Mouse (Mus musculus) c-Kit-positive CD71-negative TER-119-negative erythroid progenitor cells, embryonic 14.5 days (primary cell): ENCODE measurements around the gene Pcgf3.
A peak's percentile ranks its signal among the peaks of the same experiment; 100 is the strongest.
"Not testable (repeated sequence)": the region's sequence is repeated elsewhere in the genome, so short reads cannot be mapped to it uniquely, and the experiment has no call there.

ENCODE experiments used
- DNase-seq: peaks from one replicate; pipeline ENCODE4 v3.0.0-alpha.2; 2013; ENCODE audit warnings: low read depth

The Pcgf3 gene

DNA sequence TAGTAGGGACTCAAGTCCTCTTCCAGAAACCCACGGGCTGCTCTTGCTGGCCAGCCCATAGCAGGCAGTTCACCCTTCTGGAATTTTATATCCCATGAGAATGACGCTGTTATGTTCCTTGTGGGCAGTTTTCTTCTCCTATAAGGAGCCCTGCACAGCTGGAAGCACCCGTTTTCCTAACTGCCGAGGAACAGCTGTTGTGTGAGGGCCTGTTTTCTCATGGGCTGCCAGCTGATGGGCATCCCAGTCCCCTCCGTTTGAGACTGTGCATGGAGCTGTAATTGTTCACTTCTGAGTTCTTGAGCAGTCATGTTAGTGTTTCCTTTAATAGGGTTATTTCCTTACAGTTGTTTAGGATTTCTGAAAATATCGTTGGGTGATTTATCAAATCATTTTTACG, 8.6 kb downstream of the Pcgf3 start:
- DNase-seq, result no peak

DNA sequence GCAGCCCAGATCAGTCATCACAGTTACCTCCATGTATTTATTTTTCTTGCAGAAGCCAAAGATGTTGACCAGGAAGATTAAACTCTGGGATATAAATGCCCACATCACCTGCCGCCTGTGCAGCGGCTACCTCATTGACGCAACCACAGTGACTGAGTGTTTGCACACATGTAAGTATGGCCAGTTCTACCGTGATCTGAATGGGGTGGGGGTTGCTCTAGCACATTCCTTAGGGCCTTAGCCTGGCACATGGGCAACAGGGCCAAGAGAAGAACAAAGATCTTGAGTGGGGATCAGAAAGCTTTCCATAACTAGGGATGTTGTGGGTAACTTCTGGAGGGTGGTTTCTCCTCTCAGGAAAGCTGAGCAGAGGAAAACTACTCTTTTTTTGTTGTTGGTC, 12.7 kb downstream of the Pcgf3 start:
- no peak for DNase-seq

DNA sequence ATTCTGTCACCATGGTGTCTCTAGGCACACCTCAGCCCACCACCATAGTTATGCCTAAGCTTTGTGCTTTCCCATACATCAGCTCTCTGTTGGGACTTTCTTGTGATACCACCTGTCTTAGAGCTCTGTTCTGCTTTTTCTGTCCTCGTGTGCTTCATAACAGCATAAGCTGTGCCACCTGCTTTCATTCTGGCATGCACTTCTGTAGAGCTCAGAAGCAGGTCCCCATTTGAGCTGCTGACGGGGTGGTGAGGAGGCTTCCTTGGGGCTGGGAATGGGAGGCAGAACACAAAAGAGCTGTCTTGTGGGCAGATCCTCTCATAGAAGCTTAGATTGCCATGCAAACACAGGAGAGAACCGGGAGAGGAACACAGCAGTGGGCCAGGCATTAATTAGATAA, 14.9 kb downstream of the Pcgf3 start:
- DNase-seq, result no peak

DNA sequence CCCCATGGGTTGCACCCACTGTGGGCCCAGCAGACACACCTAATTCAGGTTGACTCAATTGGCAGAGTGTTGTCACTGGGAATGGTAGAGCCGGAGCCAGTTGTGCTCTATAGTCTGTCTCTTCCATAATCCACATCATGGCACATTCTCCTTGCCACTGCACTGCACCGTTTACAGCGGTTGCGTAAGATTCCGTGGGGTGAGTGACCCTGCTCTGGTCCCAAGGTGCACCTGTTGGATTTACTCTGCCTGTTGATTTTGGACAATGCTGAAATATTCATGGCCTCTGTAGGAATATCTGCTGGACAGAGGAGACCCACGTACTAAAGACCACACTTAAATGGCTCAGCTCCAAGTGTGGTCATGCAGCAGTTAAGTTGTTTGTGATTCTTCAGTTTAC, 22.0 kb downstream of the Pcgf3 start:
- no peak for DNase-seq

DNA sequence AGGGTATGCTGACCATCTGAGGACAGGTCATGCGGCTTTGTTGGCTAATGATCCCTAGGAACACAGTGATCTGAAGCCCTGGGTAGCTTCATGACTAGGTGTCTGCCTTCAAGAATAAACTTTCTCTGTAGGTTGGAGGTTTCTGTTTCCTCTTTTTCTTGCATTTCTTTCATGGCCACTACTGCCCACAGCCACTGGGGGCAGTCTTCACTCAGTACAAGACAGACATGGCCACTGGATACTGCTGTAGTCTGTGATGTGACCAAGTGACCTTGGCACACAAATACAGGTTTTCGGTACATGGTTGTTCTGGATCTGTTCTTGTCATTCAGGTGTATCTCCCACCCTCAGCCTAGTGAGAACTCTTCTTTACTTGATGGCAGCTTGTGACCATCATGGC, 24.2 kb downstream of the Pcgf3 start:
- peak; percentile 59 for DNase-seq

DNA sequence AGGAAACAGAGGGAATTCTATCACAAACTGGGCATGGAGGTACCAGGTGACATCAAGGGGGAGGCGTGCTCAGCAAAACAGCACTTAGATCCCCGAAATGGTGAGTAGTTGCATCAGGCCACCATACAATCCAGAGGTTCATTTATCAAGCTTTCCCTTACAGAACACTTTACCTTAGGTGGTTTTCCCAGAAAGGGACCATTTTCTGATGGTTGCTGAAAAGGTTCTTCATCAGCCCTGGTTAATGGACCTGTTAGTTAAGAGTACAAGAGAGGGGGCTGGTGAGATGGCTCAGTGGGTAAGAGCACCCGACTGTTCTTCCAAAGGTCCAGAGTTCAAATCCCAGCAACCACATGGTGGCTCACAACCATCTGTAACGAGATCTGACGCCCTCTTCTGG, 25.1 kb downstream of the Pcgf3 start:
- not testable (repeated sequence) for DNase-seq

DNA sequence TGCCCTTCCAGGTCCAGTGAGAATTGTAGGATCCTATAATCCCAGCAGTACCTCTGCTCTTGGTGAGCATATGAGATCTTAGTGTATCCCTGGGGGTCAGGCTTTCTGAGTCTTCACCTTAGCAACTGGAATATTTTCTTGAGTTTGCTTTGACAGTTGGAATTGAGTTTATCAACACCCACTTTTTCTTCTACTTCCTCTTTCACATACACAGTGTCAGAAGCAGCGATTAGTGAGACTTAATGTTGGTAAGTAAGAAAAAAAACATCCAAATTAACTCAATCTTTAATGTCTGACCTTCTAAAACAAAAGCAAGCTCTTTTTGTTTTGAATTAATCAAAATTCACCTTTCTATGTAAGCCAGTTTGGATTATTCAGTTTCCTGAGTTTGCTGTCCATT, 40.5 kb downstream of the Pcgf3 start:
- DNase-seq, result no peak

DNA sequence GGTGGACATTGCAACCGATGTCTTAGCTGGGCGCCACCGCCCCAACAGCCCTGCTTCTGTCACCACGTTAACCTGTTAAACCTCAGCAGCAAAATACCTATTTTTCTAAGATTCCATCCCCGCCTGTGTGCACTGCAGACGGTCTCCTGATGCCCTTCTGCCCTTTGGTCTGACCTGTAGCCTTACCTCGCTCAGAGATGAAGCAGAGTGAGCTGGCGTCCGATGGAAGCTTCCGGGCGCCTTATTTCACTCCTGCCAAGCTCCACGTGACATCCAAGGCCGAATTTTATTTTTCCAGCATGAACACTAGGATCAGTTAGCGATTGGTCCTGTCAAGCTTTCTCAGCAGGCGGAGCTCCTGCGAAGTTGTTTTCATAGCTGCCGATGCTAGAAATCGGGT, 41.3 kb downstream of the Pcgf3 start:
- no peak for DNase-seq

DNA sequence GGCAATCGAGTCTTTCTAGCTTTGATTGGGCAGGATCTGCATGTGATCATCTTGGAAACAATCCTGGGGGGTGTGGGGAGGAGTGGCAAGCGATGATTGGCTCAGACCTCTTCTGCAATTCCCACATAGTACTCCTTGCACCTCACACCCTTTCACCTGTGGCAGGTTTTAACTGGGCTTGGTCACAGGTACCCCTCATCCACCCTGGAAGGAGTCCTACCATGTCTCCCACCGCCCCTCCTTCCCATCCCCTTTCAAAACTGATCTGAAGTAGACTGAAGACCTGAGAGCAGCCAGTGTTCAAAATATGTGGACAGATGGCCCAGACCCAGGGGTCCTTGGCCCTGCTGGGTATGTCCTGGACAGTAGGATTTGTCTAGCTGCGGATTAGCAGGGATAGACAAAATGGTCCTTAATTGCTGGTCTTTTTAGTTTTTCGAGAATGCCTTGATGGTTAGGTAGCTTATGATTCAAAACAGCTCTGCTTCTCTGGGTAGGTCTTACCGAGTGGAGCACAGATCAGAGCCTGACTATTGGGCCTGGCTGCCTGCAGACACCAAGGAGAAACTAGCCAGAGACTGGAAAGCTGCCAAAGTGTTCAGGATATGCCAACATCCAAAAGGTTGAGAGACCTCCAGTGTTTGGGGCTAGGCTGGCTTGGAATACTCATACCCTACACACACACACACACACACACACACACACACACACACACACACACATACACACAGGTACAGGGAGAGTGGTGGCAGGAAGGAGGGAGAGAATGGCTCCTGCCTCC, 54.7 kb downstream of the Pcgf3 start:
- no peak for DNase-seq

DNA sequence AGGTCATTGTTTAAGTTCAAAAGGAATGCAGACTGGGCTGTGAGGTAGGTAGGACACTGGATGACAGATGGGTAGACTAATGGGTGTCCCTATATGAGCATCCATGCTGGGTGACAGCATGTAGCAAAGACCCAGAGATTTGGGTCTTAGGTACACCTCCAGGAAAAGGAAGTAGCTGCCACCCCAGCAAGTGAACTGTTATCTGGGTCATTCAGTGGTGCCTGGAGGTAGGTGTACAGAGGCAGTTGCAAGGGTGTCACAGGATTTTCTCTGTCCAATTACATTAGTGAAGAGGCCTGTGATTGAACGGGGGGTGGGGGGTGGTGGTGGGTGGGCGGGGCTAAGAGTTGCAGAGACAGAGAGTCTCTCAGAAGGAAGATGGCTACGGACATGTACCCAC, 55.6 kb downstream of the Pcgf3 start:
- DNase-seq, result no peak

DNA sequence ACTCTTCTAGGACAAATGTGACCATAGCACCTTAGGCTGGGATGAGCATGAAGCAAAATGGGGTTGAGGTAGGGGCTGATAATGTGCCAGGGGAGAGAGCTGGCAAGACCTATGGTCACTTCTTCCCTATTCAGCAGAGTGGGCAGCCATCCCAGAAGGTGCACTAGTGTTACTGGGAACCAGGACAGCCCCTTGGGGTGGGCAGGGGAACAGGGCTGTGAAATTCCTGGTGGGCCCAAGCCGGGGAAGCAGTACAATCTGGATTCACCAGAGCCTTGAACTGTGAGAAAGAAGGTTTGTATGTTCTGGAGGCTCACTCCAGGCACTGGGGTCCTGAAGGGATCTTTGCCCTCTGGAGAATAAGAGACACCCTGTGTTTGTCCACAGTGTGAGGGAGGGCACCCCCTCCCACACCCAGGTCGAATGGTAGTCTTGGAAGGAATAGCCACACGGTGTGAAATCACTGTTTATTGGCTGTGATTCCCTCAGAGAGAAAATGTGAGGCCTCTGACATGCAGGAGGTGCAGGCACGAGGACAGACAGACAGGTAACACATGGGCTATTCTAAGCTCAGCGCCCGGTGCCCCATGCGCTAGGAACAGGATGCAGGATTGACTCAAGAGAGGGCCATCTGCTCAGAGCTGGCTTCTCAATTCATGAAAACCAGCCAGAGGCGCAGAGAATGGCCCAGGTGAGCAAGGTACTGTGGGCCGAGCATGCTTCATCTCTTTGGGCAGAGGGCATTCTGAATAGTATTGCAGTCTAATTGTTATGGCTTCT, 57.3 kb downstream of the Pcgf3 start:
- DNase-seq, result no peak

DNA sequence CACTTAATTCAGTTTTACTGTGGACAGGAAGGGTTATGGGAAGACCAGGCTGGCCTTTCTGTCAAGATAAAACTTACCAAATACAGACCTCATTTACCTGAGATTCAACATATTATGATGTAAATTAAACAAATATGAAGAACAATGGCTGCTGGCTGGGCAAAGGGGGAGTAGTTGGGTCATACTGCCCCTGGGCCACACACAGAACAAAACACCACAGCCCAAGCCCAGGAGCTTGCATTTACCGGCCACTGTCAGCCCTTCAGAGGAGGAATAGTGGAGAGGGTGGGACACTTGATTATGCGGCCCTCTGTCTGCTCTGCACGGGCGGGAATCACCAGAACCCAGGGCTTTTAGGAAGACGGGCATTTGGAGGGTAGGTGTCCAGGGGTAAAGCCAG, 57.9 kb downstream of the Pcgf3 start:
- DNase-seq, result no peak

DNA sequence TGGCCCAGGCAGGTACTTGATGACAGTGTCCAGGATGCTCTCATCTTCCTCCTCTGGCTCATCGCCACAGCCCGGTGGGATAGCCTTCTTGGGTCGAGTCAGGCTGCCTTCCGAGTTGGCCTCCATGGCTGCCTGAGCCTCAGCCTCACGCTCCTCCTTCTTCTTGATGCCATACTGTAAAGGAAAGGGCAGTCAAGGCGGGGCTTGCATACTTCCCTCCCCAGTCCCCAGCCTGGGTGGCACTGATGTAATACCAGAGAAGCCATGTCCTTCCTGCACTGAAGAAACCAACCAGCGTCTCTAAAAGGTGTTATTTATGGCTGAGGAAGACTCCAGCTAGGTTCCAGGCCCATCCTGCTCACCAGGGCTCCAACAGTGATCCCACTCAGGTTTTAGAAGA, 59.1 kb downstream of the Pcgf3 start:
- DNase-seq, result no peak

DNA sequence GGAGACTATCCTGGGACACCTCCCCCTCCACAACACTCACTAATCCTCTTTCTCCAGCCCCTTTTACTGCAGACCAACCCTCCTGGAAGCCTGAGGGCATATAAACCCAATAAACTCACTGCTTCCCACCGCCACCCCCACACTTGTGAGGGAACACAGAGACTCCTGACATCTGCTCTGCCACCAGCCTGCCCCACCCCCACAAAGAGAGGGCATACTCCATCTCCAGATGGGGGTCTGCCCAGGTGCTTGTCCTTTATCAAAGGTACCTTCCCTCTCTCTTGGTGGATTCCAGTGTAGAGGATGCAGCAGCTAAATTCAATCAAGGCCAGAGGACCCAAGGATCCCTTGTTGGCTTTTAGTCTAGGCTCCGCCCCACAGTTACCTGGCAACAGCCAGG, 60.0 kb downstream of the Pcgf3 start:
- no peak for DNase-seq

DNA sequence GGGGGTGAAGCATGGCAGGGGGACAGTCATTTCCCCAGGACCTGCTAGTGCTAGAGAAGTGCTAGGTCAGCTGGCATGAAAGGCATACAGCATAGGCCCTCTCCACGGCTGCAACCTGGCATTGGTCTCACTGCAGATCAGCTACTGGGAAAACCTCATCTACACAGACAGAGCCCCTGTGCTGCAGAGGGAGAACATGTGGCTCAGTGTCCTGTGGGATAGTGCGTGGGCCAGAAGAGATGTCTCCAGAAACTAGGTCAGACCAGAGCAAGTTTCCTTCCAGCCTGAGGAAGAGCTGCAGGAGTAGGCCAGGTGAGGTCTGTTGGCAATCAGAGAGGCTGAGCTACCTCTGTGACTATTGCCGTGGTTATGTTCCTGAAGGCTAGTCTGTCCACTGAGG, 60.9 kb downstream of the Pcgf3 start:
- DNase-seq, result no peak

DNA sequence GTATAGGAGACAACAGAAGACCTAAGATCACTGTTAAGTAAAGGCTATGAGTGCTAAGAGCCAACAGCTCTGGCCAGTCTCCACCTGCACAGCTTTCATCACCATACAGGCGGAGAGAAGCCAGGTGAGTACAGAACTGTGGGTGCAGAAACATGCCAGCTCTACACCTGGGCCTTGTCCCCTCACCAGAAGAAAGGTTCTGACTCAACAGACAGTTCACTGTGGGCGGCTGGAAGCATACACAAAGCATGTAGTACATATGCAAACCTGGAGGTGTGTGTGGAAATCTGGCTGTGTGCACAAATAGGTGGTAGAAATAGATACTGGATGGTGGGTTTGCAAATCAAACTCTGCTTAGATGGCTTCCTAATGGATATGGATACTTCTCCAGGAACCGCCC, 61.6 kb downstream of the Pcgf3 start:
- DNase-seq, result no peak

DNA sequence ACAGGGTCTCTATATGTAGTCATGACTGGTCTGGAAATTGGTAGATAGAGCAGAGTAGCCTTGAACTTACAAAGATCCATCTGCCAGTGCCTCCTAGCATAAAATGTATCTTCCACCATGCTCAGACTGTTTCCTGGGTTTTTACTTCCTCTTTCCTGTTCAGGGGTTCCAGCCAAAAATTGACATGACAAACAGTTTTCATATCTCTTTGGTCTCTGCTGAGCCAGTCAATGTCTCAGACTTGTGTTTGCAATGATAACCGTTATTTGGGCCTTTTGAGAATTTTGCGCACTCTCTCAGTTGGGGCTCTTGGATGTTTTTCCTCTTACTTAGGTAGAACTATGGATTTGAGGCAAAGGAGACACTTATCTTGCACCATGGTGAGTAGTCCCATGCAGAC, 73.2 kb downstream of the Pcgf3 start:
- DNase-seq, result no peak

DNA sequence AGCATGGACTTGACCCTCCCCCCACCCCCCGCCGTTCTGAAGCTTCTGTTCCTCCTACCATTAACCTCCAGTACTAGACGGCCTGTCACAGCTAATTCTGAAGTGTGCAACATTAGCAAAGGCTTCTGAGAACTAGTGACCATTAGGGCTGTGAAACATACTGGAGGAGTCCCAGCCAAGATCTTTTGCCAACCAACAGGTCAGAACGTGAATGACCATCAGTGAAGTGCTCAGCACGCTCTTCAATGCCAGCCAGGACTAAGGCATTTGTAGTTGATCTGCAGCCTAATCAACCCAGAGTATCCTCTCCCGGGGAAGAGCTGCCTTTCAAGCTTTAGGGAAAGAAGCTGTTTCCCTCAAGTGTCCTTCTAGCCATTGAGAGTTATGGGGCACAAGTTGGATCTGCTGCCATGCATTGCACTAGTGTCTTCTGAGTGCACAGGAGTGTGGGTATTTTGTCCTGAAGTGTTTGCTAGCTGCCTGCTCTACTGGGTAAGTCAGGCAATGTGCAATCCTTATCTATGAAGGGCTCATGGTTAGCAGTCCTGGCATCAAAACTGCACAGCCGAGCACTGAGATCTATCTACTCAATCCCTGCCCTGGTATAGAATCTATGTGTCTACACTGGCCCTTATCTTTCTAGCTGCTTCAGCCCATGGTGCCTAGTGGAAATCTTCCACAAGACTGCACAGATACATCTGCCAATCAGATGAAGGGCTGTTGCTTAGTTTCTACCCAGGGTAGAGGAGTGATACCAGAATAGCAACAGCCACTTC, 82.7 kb downstream of the Pcgf3 start:
- DNase-seq, result no peak

DNA sequence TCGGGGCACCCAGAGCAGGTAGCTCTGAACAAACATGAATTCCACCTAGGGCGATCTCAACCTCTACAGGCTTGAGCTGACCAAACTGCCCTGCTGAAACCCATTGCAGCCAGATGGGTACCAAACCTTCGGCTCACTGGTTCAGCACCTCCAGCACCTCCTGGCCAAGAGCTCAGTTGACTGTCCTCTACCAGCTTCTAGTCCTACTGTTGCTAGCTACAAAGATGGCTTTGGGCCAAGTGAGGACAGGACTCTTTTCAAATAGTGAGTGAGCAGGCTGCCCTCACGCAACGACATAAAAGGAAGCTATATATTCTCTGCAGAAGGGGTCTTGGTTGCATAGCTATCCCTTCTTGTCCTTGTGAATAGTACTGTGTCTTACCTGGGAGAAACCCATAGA, 86.6 kb downstream of the Pcgf3 start:
- no peak for DNase-seq

DNA sequence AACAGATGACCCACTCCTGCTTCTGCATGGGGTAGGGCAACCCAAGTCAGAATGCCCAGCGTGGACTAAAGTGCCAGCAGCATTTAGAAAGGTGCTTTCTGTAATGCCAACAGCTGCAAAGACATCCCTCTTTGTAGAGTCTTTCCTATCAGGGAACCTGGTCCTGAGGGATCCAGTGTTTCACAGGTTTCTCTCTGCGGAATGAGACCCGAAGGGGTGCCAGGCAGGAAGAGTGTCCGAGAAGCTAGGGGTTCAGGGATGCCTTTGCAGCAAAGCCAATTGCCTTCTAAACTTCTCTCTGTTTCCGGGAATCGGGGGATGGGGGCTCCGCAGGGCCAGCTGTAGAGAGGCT, 88.1 kb downstream of the Pcgf3 start:
- DNase-seq, result no peak

DNA sequence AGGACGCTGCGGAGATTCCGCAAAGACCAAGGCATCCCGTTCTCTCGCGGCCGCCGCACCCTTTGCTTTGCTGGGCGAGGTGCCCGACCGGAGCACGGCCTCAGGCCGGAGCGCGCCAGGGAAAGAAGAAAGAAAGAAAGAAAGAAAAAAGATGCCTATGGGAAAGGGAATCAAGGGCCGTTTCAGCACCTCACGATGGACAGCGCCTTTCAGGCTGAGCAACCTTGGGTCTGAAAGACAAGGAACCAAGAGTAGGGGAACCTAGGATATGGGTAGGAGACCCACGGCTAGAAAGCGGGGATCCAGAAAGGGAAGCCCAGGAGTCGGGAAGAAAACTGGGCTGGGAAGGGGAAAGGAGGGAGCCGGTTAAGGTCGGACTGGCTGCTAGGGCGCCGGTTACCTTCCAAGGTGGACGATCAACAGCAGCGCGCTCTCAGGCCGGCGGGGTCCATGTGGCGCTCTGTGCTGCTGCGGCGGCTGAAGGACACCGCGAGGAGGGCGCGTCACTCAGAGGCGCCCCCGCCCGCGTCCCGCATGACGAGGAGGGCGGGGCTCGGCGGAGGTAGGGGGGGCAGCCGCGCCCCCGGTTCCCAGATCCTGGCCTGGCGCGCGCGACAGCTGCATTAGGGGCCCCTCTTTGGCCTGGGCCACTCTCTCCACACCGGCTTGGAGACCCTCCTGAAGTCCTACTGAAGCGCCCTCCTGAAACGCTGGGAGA, 88.6 kb downstream of the Pcgf3 start, which contains the start of gene Cplx1:
Gene Cplx1 (minus strand): TSS at position 536 of the 718 bp plus-strand sequence.
- peak; percentile 59 for DNase-seq

DNA sequence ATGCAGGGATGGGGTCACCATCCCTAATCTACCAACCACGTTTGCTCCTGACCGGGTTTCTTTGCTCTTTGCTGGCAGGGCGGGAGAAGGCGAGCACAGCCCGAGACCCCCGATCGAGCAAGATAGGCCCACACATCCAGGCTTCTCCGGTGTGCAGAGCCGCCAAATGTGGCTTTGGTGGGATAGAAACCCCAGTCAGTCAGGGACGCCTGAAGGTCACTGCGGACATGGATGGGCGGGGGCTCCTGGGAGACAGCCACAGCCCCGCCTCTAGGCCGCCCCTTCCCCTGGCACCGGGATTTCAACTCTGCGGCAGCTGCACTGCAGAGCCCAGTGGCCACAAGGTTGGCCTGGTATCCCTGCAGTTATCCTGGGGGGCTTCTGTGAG, 89.2 kb downstream of the Pcgf3 start:
- DNase-seq, result no peak
